Mouse (Mus musculus): ENCODE measurements at regions not wholly inside any gene's neighbourhood (a gene's known extent, or its start where the extent isn't known, plus 50 kb on each side); places are given as distances from the start of the nearest gene placed in this dataset.
A peak's percentile ranks its signal among the peaks of the same experiment; 100 is the strongest.

- DNase-seq (ENCODE audit: low spot score): no peak
Measured at GRCm38 (mm10) chr11:71410582-71410981, 180.0 kb upstream of the Nlrp1b start.

- no peak for DNase-seq (ENCODE audit: low spot score)
Measured at GRCm38 (mm10) chr11:71411958-71412357, 181.4 kb upstream of the Nlrp1b start.

DNA sequence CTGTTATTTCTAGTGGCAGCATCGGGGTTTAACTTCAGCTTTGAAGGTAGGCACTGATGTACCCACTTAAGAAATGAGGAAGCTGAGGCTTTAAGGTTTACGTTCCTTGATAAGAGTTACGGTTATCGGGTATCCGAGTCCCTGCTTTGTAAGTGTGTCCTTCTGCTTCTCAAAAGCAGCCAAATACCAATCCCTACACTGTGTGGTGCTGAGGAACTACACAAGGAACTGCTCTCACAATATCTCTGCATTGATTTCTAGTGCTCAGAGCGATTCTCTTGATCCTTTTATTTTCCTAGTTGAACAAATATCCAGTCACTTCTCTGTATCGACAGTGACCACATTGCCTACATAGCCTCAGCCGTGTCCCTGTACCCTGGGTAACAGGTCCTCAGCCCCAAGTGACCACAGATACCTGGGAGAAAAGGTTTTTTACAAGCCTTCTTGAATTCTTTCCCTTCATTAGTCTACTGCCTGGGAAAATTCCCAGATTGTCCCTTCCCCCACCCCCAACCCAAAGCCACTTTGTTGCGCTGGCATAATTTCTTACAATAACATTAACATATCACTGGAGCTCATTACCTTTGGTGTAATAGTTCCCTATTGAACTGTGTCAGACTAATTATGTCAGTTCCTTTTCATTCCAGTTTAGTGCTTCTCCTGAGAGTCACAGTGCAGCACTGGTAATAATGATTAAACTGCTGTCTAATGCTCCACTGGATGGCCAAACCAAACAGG lies 184.0 kb upstream of the Nlrp1b start:
- no peak for DNase-seq (ENCODE audit: low spot score)

DNA sequence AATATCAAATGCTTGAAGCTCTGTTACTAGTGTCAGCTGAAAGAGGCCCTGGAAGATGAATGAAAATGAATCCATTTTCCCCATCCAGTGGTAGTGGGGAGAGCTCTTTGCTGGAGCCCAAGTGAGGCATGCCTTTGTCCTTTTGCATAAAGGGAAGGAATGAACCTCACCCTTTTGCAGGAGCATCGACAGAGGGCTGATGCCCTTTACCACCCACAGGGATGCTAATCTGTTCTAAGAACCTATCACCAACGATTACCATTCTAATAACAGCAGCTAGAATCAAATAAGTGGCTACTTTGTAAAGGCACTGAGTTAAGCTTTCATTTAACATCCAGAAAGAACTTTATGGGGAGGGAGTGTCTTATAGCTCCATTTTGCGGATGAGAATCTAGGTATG lies 184.9 kb upstream of the Nlrp1b start:
- DNase-seq (ENCODE audit: low spot score): no peak

- DNase-seq (ENCODE audit: low spot score): no peak
Measured at GRCm38 (mm10) chr11:71422291-71422840, 191.8 kb upstream of the Nlrp1b start.

DNA sequence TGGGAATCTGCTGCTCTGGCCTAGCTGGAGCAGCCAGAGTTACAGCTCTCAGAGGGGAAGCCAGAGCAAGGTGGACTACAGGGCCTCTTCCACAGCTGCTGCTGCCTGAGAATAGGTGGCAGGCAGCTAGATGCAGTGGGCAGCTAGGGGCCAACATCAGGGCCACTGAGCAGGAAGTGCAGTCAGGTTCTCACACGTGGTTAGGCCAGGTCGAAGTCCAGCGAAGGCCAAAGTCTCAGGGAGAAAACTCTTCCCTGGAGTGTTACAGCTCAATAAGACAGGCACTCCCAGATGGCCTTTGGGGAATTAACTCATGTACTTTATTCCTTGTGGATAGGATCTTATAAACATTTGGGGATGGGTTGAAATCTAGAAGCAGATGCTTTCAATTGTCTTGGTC lies 192.7 kb upstream of the Nlrp1b start:
- no peak for DNase-seq (ENCODE audit: low spot score)

DNA sequence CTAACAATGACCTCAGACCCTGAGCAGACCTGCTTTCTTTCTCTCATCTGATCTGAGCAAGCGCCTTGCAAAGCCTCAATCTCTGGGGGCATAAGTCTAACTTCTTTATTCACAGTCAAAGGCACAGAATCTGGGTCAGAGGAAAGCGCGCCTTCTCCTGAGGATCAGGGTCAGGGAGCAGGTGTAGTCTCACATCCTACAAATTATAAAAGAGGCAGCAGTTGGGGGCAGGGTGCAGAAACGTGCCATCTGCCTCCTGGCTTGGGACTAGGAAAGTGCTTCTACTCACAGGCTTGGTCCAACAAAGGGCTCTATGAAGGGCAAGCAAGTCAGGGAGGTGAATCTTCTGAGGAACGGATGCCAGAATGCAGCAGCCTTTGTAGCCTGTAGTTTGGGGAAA lies 194.3 kb upstream of the Nlrp1b start:
- no peak for DNase-seq (ENCODE audit: low spot score)

- no peak for DNase-seq (ENCODE audit: low spot score)
Measured at GRCm38 (mm10) chr11:71429739-71430138, 199.2 kb upstream of the Nlrp1b start.

DNA sequence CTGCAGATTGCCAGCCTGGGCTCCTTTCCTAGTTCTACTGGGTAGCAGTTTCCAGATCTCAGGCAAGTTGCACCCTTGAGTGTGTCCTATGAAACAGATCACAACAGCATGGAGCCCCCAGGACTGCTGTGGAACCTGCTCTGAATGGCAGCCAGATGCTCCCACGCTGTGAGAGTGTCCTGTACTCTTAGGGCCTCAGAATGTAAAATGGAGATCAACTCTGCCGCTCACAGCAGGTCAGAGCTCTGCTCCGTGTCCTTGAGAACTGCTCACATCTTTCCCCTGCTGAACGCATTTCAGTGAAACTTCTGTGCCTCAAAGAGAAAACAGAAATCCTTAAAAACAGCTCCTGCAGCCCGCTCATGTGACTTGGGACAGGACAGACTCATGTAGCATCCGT lies 203.7 kb upstream of the Nlrp1b start:
- DNase-seq (ENCODE audit: low spot score): no peak

DNA sequence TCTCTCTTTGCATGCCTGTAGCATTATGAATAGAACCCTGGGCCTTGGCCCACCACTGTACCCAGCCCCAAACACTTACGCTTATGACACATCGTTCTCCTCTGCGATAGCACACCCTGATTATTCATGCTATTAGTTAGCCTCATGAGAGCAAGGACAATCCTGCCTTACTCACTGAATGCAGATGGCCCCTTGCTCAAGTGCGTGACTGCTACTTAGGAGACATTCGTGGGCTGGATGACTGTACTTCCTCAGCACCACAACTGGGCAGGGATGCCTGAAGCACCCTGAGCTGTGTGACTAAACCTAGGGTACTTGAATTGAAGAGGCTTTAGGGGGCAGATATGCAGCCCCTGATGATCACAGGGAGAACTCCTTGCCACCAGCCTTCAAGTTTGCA lies 204.4 kb upstream of the Nlrp1b start:
- no peak for DNase-seq (ENCODE audit: low spot score)

DNA sequence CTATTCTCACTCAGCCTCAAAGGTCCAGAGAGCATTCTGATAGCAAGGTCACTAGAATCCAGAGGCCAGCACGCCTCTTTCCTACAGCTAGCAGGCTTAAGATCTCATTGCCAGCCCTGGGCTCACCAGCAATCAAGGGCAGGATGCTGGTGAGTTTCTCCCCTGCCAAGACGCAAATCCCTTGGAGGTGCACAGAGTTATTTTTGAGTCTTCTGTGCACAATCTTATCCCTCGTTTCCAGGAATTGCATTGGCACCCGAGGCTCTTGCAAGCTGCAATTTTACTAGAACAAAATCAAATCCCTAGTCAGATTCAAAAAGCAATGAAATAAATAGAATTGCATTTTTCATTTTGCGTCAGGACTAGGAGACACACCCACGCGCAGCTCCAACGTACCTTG lies 205.2 kb upstream of the Nlrp1b start:
- DNase-seq (ENCODE audit: low spot score): no peak

- no peak for DNase-seq (ENCODE audit: low spot score)
Measured at GRCm38 (mm10) chr11:71436335-71436734, 205.8 kb upstream of the Nlrp1b start.

- DNase-seq (ENCODE audit: low spot score): no peak
Measured at GRCm38 (mm10) chr11:71436801-71437200, 206.3 kb upstream of the Nlrp1b start.

- no peak for DNase-seq (ENCODE audit: low spot score)
Measured at GRCm38 (mm10) chr11:71439871-71440270, 209.3 kb upstream of the Nlrp1b start.

DNA sequence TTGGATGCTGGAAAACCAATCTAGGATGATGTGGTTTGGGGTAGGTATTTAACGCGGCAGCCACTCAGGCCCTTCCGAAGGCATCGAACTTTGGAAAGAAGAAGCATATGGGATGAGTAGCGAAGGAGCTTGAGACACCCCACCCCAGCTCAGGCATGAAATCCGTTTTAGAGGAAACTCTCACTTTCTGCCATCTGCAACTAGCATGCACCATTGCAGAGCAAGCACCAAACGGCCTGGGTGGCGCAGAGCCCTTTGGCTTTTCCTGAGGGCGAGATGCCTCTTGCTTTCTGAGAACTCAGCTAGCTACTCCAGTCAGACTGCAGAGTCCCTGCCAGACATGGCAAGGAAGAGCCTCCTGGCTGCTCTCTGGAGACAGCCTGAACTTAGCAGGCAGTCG lies 209.9 kb upstream of the Nlrp1b start:
- DNase-seq (ENCODE audit: low spot score): no peak

DNA sequence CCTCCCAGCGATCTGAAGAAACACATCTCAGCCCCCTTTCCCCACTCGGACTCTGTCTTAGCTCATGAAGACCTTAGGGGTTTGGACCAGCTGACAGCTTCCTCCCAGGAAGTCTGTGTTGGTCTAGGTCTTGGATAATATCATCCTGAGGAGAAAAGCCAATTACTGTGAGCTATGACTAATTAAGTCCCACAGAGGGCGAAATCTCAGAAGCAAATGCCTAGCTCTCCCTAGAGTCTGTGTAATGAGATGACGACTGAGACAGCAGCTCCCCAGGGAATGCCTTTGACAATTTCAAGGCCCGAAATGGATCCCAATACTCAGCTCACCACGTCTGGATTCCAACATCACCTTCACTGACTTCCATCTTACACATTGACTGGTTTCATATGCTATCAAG lies 213.5 kb upstream of the Nlrp1b start:
- DNase-seq (ENCODE audit: low spot score): no peak

GRCm38 (mm10) chr11:71446641-71447040 lies 216.1 kb upstream of the Nlrp1b start:
- DNase-seq (ENCODE audit: low spot score): no peak

GRCm38 (mm10) chr11:71447841-71448745 lies 217.6 kb upstream of the Nlrp1b start:
- DNase-seq (ENCODE audit: low spot score): peak; percentile 68

GRCm38 (mm10) chr11:71480094-71480493 lies 249.6 kb upstream of the Nlrp1b start:
- no peak for DNase-seq (ENCODE audit: low spot score)

DNA sequence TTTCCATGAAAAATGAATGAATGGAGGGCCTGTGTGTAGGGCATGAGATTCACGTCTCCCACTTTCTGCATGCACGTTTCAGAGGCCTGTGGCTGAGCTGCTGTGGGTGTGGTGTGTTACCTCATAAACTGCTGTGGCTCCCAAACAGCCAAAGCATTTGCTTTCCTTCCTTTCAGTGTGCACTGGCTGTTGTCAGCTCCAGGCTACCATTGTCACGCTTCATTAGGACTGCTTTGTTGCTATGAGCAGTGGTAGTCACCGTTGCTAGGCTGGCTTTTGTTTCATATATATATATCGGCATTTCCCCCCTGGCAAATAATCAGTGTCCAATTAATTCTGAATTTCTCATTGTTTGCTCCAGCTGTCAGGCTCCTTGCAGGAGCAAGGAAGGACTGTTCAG lies 251.9 kb upstream of the Wscd1 start:
- no peak for DNase-seq (ENCODE audit: low spot score)

DNA sequence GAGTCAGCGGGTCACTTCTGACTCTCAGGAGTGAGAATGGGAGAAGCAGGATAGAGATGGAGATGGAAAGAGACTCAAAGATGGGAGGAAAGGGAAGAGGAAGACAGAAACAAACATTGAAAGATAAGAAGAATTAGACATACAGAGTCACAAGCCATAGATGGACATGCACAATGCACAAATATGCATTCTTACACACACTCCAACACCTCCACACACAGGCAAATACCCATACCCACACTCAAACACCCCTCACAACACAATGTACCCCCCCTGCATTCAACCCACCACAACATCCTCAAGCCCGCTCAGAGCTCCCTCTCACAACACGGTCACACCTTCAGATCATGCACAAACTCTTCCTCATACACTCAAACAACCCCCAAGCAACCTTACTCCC lies 251.4 kb upstream of the Wscd1 start:
- no peak for DNase-seq (ENCODE audit: low spot score)

DNA sequence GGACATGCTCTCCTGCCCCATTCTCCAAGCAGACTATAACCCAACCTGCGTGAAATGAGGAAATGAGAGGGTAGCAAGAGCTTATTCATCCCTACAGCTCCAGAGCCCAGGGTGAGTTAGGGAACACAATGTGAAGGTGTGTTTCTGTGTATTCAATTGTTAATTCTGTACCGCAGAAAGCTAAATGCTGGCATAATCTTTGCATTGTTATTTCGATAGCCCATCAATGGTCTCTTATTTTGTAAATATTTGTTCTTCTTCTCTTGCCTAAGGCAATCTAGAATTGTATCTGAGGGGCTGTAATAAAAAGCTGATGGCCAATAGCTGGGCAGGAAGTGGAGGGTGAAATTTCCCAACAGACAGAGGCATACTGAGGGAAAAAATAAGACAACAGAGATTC lies 247.6 kb upstream of the Wscd1 start:
- no peak for DNase-seq (ENCODE audit: low spot score)
